Mouse (Mus musculus): ENCODE data around the gene Grin2b. TPM values are rescaled to one million over a fixed set of nuclear protein-coding genes. Genes with fewer than 3 reads are reported as not detected.
"Not testable (repeated sequence)": the region's sequence is repeated elsewhere in the genome, so short reads cannot be mapped to it uniquely, and the experiment has no call there.

Gene Grin2b
- polyA plus RNA-seq, 1 experiment from 2014 or later, result 81.3 TPM

DNA sequence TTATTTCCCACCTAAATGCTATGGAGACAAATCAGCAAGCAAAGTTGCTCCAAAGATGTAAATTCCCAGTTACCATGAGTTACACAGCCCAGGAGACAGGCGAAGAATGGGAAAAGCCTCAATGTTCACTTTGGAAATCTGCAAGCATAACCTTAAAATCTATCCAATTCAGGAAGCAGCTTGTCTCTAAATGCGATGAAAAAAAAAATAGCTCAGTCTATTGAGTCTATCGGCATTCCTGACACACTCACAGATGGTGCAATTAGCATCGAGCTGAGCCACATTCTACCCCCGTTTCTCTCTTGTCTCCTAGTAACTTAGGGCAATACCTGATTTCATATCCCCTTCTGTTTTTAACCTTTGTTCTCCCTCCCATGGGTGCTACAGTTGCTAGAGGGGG, 309.3 kb downstream of the Grin2b start:
- WGBS, result 53% methylated on average over 5 of the region's 5 CpGs
- ATAC-seq (replicated peaks), result no peak
- Histone ChIP-seq H3K9me3 (no peaks in the 10 kb centered on the region), H3K27ac (no peak overlapping the region), H3K4me3 (no peak overlapping the region), H3K36me3 (replicated peaks) (no peaks in the 10 kb centered on the region), H3K4me2 (no peak overlapping the region), H3K9ac (no peak overlapping the region), H3K4me1 (peaks cover 30% of the 10 kb centered on the region), H3K27me3 (replicated peaks) (no peaks in the 10 kb centered on the region)

GRCm38 (mm10) chr6:135859502-135859901, 313.8 kb downstream of the Grin2b start:
- WGBS, result 31% methylated on average over 8 of the region's 8 CpGs
- Histone ChIP-seq H3K27me3 (replicated peaks) (no peaks in the 10 kb centered on the region), H3K27ac (peak overlapping the region; percentile 69), H3K4me3 (no peak overlapping the region), H3K36me3 (replicated peaks) (no peaks in the 10 kb centered on the region), H3K4me1 (peaks cover 38% of the 10 kb centered on the region), H3K4me2 (peak overlapping the region; percentile 0; the same call in 1 of the 2 replicates), H3K9me3 (no peaks in the 10 kb centered on the region), H3K9ac (no peak overlapping the region)
- ATAC-seq (replicated peaks), result peak; percentile 84

DNA sequence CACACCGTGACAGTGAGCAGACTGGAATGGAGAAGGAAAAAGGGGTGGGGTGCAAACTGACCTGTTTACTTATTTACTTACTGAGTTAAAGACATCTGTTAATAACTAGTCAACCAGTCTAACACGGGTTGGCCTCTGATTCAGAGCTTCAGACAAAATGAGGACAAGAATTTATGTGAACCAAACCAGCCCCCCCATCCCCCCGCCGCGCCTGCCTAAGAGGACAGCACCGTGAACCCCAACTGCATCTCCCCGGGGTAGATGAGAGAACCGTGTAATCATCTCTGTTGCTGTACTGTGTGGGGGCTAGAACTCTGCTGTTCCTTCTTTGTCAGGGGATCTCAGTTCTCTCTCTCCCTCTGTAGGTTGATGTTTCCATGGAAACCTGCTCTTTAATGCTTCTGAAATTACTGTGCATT, 319.1 kb downstream of the Grin2b start:
- ATAC-seq (replicated peaks), result peak; percentile 73
- Histone ChIP-seq H3K4me1 (peaks cover 17% of the 10 kb centered on the region), H3K4me3 (no peak overlapping the region), H3K9ac (no peak overlapping the region), H3K9me3 (no peaks in the 10 kb centered on the region), H3K4me2 (no peak overlapping the region; the same call in 1 of the 2 replicates), H3K27me3 (replicated peaks) (no peaks in the 10 kb centered on the region), H3K27ac (peak overlapping the region; percentile 67), H3K36me3 (replicated peaks) (no peaks in the 10 kb centered on the region)
- 39% methylated on average over 8 of the region's 8 CpGs for WGBS

DNA sequence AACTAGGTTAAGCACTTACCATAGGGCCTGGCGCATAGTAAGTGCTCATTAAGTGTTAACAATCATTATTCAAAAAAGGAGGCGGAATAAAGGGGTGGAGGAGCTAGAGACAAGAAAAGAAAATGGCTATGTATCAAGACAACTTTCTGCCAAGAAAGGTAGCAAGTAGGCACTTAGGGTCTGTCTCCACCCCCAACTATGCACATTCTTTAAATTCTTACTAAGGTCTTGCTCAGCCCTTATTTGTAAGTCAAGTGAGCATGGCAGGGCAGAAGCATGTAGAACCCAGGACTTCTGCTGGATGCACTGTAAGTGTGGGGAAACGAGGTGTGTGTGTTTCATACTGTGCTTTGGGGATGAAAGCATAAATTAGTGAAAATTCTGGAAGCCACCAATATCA, 329.6 kb downstream of the Grin2b start:
- Histone ChIP-seq H3K9ac (no peak overlapping the region), H3K4me1 (no peaks in the 10 kb centered on the region), H3K27me3 (replicated peaks) (no peaks in the 10 kb centered on the region), H3K9me3 (no peaks in the 10 kb centered on the region), H3K4me2 (no peak overlapping the region), H3K4me3 (no peak overlapping the region), H3K36me3 (replicated peaks) (no peaks in the 10 kb centered on the region), H3K27ac (no peak overlapping the region)
- no peak for ATAC-seq (replicated peaks)
- WGBS, result 81% methylated on average over 3 of the region's 3 CpGs

DNA sequence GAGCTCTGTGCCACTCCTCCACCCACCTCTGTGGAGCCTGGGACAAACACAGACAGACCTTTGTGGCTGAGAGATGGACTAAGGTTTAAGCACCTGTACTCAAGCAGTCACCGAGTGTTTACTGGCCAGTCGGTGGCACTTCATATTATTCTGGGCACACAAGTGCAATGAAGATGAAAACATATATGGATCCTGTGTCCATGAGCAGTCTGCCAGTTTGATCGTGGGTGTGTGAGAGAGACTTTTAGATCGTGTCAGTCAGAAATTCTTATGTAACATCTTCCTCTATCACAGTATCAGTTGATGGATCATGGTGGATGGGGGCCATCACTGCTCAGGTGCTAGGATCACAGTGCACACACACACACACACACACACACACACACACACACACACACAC, 337.0 kb downstream of the Grin2b start:
- Histone ChIP-seq H3K4me3 (no peak overlapping the region), H3K27me3 (replicated peaks) (no peaks in the 10 kb centered on the region), H3K9me3 (no peaks in the 10 kb centered on the region), H3K36me3 (replicated peaks) (no peaks in the 10 kb centered on the region), H3K9ac (no peak overlapping the region), H3K27ac (no peak overlapping the region), H3K4me1 (no peaks in the 10 kb centered on the region), H3K4me2 (no peak overlapping the region)
- ATAC-seq (replicated peaks), result no peak
- 87% methylated on average over 4 of the region's 4 CpGs for WGBS

- no peak for ATAC-seq (replicated peaks)
Observed at GRCm38 (mm10) chr6:135833542-135833941, 339.8 kb downstream of the Grin2b start.

DNA sequence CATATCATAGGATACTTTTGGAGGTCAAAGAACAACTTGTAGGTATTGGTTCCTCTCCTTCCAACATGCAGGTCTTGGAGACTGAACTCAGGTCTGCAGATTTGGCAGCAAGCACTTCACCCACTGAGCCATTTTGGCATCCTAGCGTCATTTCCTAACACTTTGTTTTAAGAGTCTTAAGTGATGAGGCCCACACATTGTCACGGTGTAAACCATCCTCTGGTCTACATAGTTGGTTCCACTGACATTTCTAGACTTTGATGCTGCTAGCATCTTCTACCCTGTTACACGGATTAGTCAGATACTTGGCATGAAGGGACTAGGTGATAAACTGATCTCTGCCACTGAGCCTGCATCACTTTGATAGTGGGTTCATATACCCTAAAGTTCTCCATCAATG, 341.3 kb downstream of the Grin2b start:
- Histone ChIP-seq H3K4me2 (no peak overlapping the region), H3K4me1 (peaks cover 6% of the 10 kb centered on the region), H3K27ac (no peak overlapping the region), H3K36me3 (replicated peaks) (no peaks in the 10 kb centered on the region), H3K9ac (no peak overlapping the region), H3K27me3 (replicated peaks) (no peaks in the 10 kb centered on the region), H3K4me3 (no peak overlapping the region), H3K9me3 (no peaks in the 10 kb centered on the region)
- no peak for ATAC-seq (replicated peaks)
- WGBS, result 84% methylated on average over 3 of the region's 3 CpGs

More at GRCm38 (mm10) chr6:135833542-135833941, 339.8 kb downstream of the Grin2b start:
- Histone ChIP-seq H3K4me2 (no peak overlapping the region), H3K27me3 (replicated peaks) (no peaks in the 10 kb centered on the region), H3K36me3 (replicated peaks) (no peaks in the 10 kb centered on the region), H3K9ac (no peak overlapping the region), H3K4me1 (peaks cover 6% of the 10 kb centered on the region), H3K4me3 (no peak overlapping the region), H3K9me3 (no peaks in the 10 kb centered on the region), H3K27ac (no peak overlapping the region)
- WGBS, result 73% methylated on average over 5 of the region's 5 CpGs

DNA sequence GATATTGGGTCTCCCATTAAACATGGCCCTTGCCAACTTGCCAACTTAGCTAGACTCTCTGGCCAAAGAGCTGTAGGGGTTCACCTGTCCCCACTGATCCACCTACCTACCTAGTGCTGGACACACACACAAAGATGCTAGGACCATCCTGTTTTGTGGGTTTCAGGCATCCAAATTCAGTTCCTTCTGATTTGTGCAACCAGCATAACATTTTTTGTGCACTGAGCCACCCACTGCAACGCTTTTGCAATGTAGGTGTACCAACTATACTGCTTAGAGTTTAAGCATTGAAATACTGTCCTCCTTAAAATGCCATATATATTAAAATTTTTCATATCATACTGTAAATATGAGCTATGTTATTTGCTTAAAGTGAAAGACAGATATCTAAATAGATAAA, 342.3 kb downstream of the Grin2b start:
- Histone ChIP-seq H3K4me2 (no peak overlapping the region), H3K9me3 (no peaks in the 10 kb centered on the region), H3K27me3 (replicated peaks) (no peaks in the 10 kb centered on the region), H3K27ac (no peak overlapping the region), H3K4me3 (no peak overlapping the region), H3K9ac (no peak overlapping the region), H3K4me1 (peaks cover 6% of the 10 kb centered on the region), H3K36me3 (replicated peaks) (no peaks in the 10 kb centered on the region)
- no peak for ATAC-seq (replicated peaks)
- 89% methylated on average over 1 of the region's 1 CpGs for WGBS

DNA sequence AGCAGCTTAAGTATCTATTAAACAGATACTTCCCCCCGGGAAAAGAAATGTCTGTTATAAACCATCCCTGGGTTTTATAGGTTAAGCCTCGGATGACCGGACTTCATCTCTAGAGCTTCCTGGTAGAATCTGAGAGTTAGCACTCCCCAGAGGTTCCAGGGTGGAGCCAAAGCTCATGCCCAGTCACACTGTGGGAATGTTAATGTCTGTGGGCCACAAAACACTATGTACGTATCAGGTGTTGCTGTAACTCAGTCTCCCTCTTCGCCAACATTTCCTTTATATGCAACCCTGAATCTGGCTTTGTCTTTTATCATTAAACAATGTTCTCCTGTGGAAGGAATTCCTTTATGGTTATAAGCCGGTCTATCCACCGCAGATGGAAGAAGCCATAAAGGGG, 343.9 kb downstream of the Grin2b start:
- peaks cover 6% of the 10 kb centered on the region for H3K4me1 ChIP-seq
- 77% methylated on average over 7 of the region's 7 CpGs for WGBS
- no peak overlapping the region for H3K4me2 ChIP-seq

DNA sequence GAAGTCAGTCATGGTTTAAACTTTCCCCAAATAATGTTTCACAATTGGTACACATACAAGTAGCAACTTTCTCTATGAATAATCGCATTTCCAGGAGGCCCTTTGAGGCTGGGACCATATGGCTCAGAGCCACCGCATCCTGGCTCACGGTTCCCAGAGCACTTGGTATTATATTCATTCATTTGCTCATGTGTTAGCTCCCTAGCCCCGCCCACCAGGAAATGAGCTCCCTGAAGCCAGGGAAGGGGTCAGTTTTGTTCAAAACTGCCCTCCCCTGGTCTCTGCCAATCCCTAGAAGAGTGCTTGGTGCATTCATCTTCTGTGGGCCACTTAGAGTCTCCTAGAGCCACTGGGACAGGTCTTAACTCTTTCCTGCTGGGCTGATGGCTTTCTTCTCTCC, 344.3 kb downstream of the Grin2b start:
- WGBS, result 57% methylated on average over 4 of the region's 4 CpGs
- Histone ChIP-seq H3K4me3 (no peak overlapping the region), H3K9ac (no peak overlapping the region), H3K9me3 (no peaks in the 10 kb centered on the region), H3K27me3 (replicated peaks) (no peaks in the 10 kb centered on the region), H3K36me3 (replicated peaks) (no peaks in the 10 kb centered on the region), H3K4me1 (peaks cover 6% of the 10 kb centered on the region), H3K4me2 (no peak overlapping the region), H3K27ac (no peak overlapping the region)
- ATAC-seq (replicated peaks), result no peak

More for the DNA sequence above, 343.9 kb downstream of the Grin2b start:
- Histone ChIP-seq H3K4me3 (no peak overlapping the region), H3K27me3 (replicated peaks) (no peaks in the 10 kb centered on the region), H3K9ac (no peak overlapping the region), H3K27ac (no peak overlapping the region), H3K9me3 (no peaks in the 10 kb centered on the region), H3K36me3 (replicated peaks) (no peaks in the 10 kb centered on the region)
- ATAC-seq (replicated peaks), result no peak

DNA sequence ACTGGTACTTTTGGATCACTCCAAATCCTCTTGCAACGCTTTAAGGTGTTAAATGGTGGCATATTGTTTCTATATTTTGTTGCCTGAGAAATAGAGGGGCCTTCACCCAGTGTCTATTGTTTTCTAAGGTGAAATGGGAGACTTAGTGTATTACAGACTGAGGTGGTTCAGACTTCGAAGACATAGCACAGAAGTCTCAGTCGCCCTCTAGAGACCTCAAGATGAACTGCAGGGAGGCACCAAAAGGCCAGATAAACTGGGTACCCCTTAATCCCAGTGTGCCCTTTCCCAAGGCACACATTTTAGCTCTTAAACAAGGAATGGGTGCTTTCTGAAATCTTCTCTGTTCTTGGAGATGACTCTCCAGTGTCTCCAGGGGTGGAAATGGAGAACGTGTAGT, 345.4 kb downstream of the Grin2b start:
- H3K27ac ChIP-seq, result no peak overlapping the region
- H3K4me2 ChIP-seq, result no peak overlapping the region
- no peak overlapping the region for H3K9ac ChIP-seq
- H3K36me3 ChIP-seq (replicated peaks), result no peaks in the 10 kb centered on the region
- no peaks in the 10 kb centered on the region for H3K9me3 ChIP-seq
- no peak for ATAC-seq (replicated peaks)
- 30% methylated on average over 4 of the region's 4 CpGs for WGBS
- no peaks in the 10 kb centered on the region for H3K27me3 ChIP-seq (replicated peaks)
- H3K4me1 ChIP-seq, result peaks cover 6% of the 10 kb centered on the region
- H3K4me3 ChIP-seq, result no peak overlapping the region

GRCm38 (mm10) chr6:135827317-135827716, 346.0 kb downstream of the Grin2b start:
- Histone ChIP-seq H3K9me3 (no peaks in the 10 kb centered on the region), H3K36me3 (replicated peaks) (no peaks in the 10 kb centered on the region), H3K27ac (no peak overlapping the region), H3K4me2 (no peak overlapping the region), H3K27me3 (replicated peaks) (no peaks in the 10 kb centered on the region), H3K4me1 (peaks cover 6% of the 10 kb centered on the region), H3K4me3 (no peak overlapping the region), H3K9ac (no peak overlapping the region)
- ATAC-seq (replicated peaks), result no peak
- 87% methylated on average over 3 of the region's 3 CpGs for WGBS

- not testable (repeated sequence) for H3K9me3 ChIP-seq; ATAC-seq (replicated peaks); H3K36me3 ChIP-seq (replicated peaks); H3K4me3 ChIP-seq; H3K4me1 ChIP-seq; H3K9ac ChIP-seq; H3K4me2 ChIP-seq; H3K27me3 ChIP-seq (replicated peaks); H3K27ac ChIP-seq
- WGBS, result 97% methylated on average over 7 of the region's 7 CpGs
Observed at GRCm38 (mm10) chr6:135826776-135827175, 346.5 kb downstream of the Grin2b start.
